Mouse (Mus musculus) liver, adult 2 months (tissue): ENCODE measurements at regions not wholly inside any gene's neighbourhood (a gene's known extent, or its start where the extent isn't known, plus 50 kb on each side); places are given as distances from the start of the nearest gene placed in this dataset.

Source experiments
- DNase-seq: peaks from one replicate; pipeline ENCODE4 v3.0.0-alpha.2; 2011; ENCODE audit warnings: low read depth, low spot score; ENCODE audit errors: extremely low read depth
- H3K27ac ChIP-seq: fragments of 200-500 bp; replicated peaks from 2 replicates; pipeline ENCODE4 v1.5.1; 2012; ENCODE audit warnings: low read depth, mild to moderate bottlenecking, control low read depth, inconsistent platforms, low read length; ENCODE audit not compliant: insufficient read depth
- H3K27me3 ChIP-seq: fragments of 200-500 bp; 2 replicates; pipeline ENCODE4 v1.6.1; 2012; ENCODE audit warnings: mild to moderate bottlenecking, moderate library complexity, low read length, inconsistent platforms; ENCODE audit not compliant: control insufficient read depth, insufficient read depth
- H3K36me3 ChIP-seq: fragments of 200-500 bp; 2 replicates; pipeline ENCODE4 v1.6.1; 2012; ENCODE audit warnings: low read length, inconsistent platforms; ENCODE audit not compliant: control insufficient read depth, insufficient read depth
- H3K4me1 ChIP-seq: fragments of 200-500 bp; 2 replicates; pipeline ENCODE4 v1.6.1; 2011; ENCODE audit warnings: low read length; ENCODE audit not compliant: control insufficient read depth, insufficient read depth
- H3K4me3 ChIP-seq: fragments of 200-500 bp; 2 replicates; pipeline ENCODE4 v1.5.1; 2011; ENCODE audit warnings: low read depth, mild to moderate bottlenecking, control low read depth, low read length, moderate library complexity; ENCODE audit not compliant: insufficient read depth
- H3K79me2 ChIP-seq: fragments of 200-500 bp; 2 replicates; pipeline ENCODE4 v1.6.1; 2012; ENCODE audit warnings: inconsistent platforms, mild to moderate bottlenecking, low read length, moderate library complexity; ENCODE audit not compliant: control insufficient read depth, insufficient read depth
- H3K9ac ChIP-seq: fragments of 200-500 bp; 2 replicates; pipeline ENCODE4 v1.6.1; 2012; ENCODE audit warnings: low read depth, mild to moderate bottlenecking, control low read depth, inconsistent platforms, low read length
- CTCF ChIP-seq: fragments of 200-500 bp; IDR thresholded peaks from 2 replicates; pipeline ENCODE4 v1.5.1; 2011; ENCODE audit warnings: low read depth, low read length, control low read depth
- POLR2A ChIP-seq: fragments of 200-500 bp; IDR thresholded peaks from 2 replicates; pipeline ENCODE4 v1.6.1; 2011; ENCODE audit warnings: low read length, control low read depth; ENCODE audit not compliant: insufficient read depth; ENCODE audit errors: extremely low read depth
- whole genome bisulfite sequencing: fragments of 180-500 bp; shearing (Covaris S2); methylation state at CpG from one replicate; pipeline ENCODE4 v1.1.7; 2018; 5-methylcytosine and 5-hydroxymethylcytosine counted together

DNA sequence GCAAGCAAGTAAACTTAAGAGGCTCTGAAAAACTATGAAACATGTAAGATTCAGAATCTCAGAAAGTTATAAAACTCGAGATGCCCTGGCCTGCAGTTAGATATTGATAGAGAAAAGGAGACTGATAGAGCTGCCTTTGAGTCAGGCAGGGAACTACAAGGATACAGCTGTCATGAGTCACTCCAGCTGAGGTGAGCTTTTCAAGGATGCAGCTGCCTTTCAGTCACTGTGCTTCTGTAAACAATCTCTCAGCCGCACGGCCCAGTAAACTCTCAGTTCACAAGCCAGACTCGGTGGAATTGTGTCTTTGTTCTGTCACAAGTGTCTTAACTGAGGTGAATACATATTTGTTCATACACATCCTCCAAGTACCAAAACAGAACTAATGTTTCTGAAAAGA lies 334.9 kb upstream of the Rsrc1 start:
- Histone ChIP-seq H3K9ac (no peak overlapping the region), H3K36me3 (no peaks in the 10 kb centered on the region), H3K27ac (no peak overlapping the region), H3K79me2 (no peaks in the 10 kb centered on the region), H3K27me3 (no peaks in the 10 kb centered on the region), H3K4me3 (no peak overlapping the region), H3K4me1 (no peaks in the 10 kb centered on the region)
- WGBS: 32% methylated on average over 4 of the region's 4 CpGs
- TF ChIP-seq CTCF (no peak), POLR2A (no peak)
- no peak for DNase-seq

DNA sequence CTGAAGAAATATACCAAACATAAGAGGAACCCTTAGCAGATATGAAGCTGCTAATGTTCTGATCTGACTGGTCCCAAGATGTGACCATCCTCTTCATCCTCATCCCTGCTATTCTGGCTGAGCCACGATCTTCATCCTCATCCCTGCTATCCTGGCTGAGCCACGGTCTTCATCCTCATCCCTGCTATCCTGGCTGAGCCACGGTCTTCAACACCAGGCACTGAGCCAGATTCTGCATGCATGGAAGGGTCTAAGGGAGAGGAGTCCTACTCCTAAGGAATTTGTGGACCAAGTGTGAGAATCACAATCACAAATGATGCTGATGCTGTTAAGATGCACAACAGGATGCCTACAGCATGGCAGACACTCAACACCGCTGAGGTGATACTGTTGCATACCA lies 331.9 kb upstream of the Rsrc1 start:
- no peak for TF ChIP-seq POLR2A
- TF ChIP-seq CTCF: no peak
- Histone ChIP-seq H3K4me3 (no peak overlapping the region), H3K4me1 (no peaks in the 10 kb centered on the region), H3K79me2 (no peaks in the 10 kb centered on the region), H3K36me3 (no peaks in the 10 kb centered on the region), H3K9ac (no peak overlapping the region), H3K27me3 (no peaks in the 10 kb centered on the region), H3K27ac (no peak overlapping the region)
- 87% methylated on average over 4 of the region's 4 CpGs for WGBS
- DNase-seq: no peak

DNA sequence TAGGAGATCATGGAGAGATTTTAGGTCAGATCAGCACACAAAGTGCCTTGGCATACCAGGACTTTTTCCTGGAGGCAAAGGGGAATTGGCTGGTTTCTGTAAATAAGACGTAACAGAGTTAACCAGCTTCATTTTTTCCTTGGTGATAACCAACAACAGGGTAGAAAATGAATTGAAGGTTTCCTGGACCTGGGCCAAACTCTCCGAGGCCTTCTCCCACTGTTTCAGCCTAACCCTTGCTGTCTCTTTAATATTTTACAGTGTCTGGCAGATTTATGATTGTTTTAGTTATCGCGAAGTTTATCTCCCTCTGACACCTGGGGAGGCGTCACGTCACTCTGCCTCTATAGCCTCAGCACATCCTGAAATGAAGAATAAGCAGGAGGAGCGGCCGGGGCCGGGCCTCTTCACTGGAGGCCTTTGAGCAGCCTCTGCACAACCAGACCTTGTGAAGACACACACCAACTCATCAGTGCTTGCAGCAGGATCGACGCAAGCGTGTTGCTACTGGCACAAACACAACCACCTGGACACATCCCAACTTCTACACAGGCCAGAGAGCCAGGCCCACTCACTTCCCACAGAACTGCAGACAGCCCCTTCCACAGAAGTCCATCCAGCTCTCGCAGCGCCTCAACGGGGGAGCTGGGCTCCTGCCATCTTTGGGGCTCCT lies 331.0 kb upstream of the Rsrc1 start:
- 78% methylated on average over 15 of the region's 15 CpGs for WGBS

DNA sequence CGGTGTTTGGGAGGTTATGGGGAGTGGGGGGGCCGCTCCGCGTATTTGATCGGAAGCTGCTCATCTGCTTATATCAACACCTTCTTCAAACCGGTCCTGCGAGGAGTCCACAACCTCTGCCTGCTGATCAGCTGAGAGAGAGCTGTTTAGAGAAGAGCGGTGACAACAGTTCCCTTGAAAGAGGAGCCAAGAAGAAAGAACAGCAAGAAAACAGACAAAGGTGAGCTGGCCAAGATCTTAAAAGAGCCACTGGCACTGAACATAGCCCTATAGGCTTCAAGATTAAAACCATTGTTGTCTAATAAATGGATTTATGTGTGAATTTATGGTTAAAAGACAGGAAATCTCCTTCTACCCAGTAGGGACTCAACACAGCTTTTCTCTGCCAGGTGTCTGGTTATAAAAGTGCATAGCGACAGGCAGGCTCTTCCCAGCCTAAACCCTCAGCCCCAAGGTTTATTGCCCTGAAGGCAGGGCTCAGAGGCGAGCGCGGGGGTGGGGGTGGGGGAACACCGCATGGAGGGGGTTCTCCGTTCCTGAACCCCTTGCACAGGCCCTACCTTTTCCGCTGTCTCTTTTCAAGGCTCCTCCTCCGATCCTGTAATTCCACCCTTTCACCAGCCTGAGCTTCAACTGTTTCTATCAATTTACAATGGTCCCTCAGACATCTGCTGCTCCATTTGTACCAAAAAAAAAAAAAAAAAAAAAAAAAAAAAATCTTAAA lies 330.3 kb upstream of the Rsrc1 start:
- no peak for DNase-seq
- WGBS: 58% methylated on average over 16 of the region's 16 CpGs
- H3K27ac ChIP-seq: no peak overlapping the region

More for the DNA sequence above, 331.0 kb upstream of the Rsrc1 start:
- H3K36me3 ChIP-seq: no peaks in the 10 kb centered on the region
- H3K4me3 ChIP-seq: no peak overlapping the region
- no peak overlapping the region for H3K9ac ChIP-seq
- DNase-seq: no peak
- no peak for TF ChIP-seq POLR2A
- TF ChIP-seq CTCF: no peak
- H3K27me3 ChIP-seq: no peaks in the 10 kb centered on the region
- no peaks in the 10 kb centered on the region for H3K79me2 ChIP-seq
- no peaks in the 10 kb centered on the region for H3K4me1 ChIP-seq
- H3K27ac ChIP-seq: no peak overlapping the region

DNA sequence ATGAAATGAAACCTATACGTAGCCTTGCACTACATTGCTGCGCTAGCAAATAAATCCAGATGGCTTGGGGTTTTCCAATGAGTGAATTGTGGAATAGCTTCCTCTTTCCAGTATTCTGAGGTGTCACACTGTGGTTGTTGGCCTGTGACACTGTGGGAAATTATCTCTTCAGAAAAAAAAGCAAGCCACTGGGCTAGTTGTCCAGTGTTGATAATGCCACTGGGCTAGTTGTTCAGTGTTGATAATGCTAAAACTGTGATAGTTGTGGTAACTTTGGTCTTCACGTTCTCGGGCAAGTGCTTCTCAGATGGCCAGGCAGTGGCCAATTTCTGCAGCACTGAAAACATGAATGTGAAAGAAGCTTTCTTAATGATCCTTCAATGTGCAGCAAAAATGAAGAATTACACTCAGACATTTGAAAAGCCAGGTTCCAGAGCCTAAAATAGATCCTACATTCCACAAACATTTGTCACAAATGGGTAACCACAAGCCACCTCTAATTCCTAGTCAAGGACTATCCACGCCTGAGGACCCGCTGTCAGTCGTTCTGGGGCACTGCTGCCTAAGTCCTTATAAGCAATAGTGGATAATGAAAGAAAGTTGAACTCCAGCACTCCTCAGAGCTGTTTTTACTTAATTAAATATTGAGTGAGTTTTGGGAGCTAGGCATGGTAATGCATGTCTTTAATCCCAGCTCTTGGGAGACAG lies 328.9 kb upstream of the Rsrc1 start:
- H3K79me2 ChIP-seq: no peaks in the 10 kb centered on the region
- no peaks in the 10 kb centered on the region for H3K4me1 ChIP-seq
- no peak overlapping the region for H3K27ac ChIP-seq
- no peak overlapping the region for H3K9ac ChIP-seq
- H3K27me3 ChIP-seq: no peaks in the 10 kb centered on the region
- no peak for TF ChIP-seq POLR2A
- no peak for DNase-seq
- WGBS: 92% methylated on average over 7 of the region's 7 CpGs
- H3K36me3 ChIP-seq: no peaks in the 10 kb centered on the region
- no peak overlapping the region for H3K4me3 ChIP-seq

More for the DNA sequence above, 330.3 kb upstream of the Rsrc1 start:
- Histone ChIP-seq H3K4me1 (no peaks in the 10 kb centered on the region), H3K27me3 (no peaks in the 10 kb centered on the region), H3K4me3 (no peak overlapping the region), H3K79me2 (no peaks in the 10 kb centered on the region), H3K36me3 (no peaks in the 10 kb centered on the region), H3K9ac (no peak overlapping the region)
- TF ChIP-seq CTCF: no peak
- TF ChIP-seq POLR2A: no peak

DNA sequence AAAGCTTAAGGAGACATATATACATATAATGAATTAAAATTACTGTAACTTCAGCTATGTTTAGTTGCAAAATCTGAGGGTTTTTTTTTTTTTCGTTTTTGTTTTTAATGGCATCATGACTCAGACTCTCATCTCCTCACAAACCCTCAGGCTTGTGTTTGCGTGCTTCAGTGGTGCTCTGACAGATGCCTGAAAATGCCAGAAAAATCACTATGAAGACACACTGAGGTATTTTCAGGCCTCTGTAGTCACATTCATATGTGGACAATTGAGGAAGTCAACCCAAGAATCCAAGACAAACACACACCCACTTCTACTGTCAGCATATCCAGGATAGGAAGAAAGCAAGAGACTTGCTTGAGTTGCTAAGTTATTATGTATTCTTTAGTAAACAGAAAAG lies 327.2 kb upstream of the Rsrc1 start:
- H3K27me3 ChIP-seq: no peaks in the 10 kb centered on the region
- H3K4me3 ChIP-seq: no peak overlapping the region
- no peaks in the 10 kb centered on the region for H3K4me1 ChIP-seq
- no peak overlapping the region for H3K9ac ChIP-seq
- H3K36me3 ChIP-seq: no peaks in the 10 kb centered on the region
- no peak for DNase-seq
- no peaks in the 10 kb centered on the region for H3K79me2 ChIP-seq
- no peak overlapping the region for H3K27ac ChIP-seq
- 83% methylated on average over 2 of the region's 2 CpGs for WGBS
- TF ChIP-seq CTCF (no peak), POLR2A (no peak)
